Mouse (Mus musculus): ENCODE measurements around the gene Scd4. TPM values are rescaled to one million over a fixed set of nuclear protein-coding genes. Genes with fewer than 3 reads are reported as not detected.
A peak's percentile ranks its signal among the peaks of the same experiment; 100 is the strongest.

The Scd4 gene
- polyA plus RNA-seq, 1 experiment from 2014 or later, result 0.23 TPM

- WGBS, result 4% methylated on average over 41 of the region's 41 CpGs
- Histone ChIP-seq H3K9ac (replicated peaks) (peak overlapping the region; percentile 73), H3K4me1 (peaks cover 12% of the 10 kb centered on the region), H3K4me2 (replicated peaks) (peak overlapping the region; percentile 69), H3K36me3 (no peaks in the 10 kb centered on the region), H3K4me3 (peak overlapping the region; percentile 68), H3K27ac (replicated peaks) (peak overlapping the region; percentile 69), H3K27me3 (no peaks in the 10 kb centered on the region), H3K9me3 (no peaks in the 10 kb centered on the region)
- peak; percentile 98 for ATAC-seq (replicated peaks)
These were observed 55.9 kb downstream of the Scd4 start for GRCm38 (mm10) chr19:44388475-44389428.

GRCm38 (mm10) chr19:44389507-44389906, 56.6 kb downstream of the Scd4 start:
- Histone ChIP-seq H3K9ac (replicated peaks) (no peak overlapping the region), H3K36me3 (no peaks in the 10 kb centered on the region), H3K27me3 (no peaks in the 10 kb centered on the region), H3K4me3 (no peak overlapping the region), H3K4me1 (peaks cover 12% of the 10 kb centered on the region), H3K4me2 (replicated peaks) (no peak overlapping the region), H3K27ac (replicated peaks) (no peak overlapping the region), H3K9me3 (no peaks in the 10 kb centered on the region)
- WGBS, result 18% methylated on average over 1 of the region's 1 CpGs
- no peak for ATAC-seq (replicated peaks)

GRCm38 (mm10) chr19:44391856-44392255, 59.0 kb downstream of the Scd4 start:
- ATAC-seq (replicated peaks), result no peak
- no peaks in the 10 kb centered on the region for H3K9me3 ChIP-seq
- WGBS, result 91% methylated on average over 4 of the region's 4 CpGs

GRCm38 (mm10) chr19:44392339-44393009, 59.6 kb downstream of the Scd4 start:
- H3K4me1 ChIP-seq, result peaks cover 12% of the 10 kb centered on the region
- H3K27ac ChIP-seq (replicated peaks), result no peak overlapping the region
- no peak for ATAC-seq (replicated peaks)
- no peaks in the 10 kb centered on the region for H3K27me3 ChIP-seq
- no peak overlapping the region for H3K4me2 ChIP-seq (replicated peaks)
- H3K9me3 ChIP-seq, result no peaks in the 10 kb centered on the region
- 0 out of 2 replicates have a peak, but pooled peaks cover 2% of the 10 kb centered on the region for H3K36me3 ChIP-seq
- no peak overlapping the region for H3K9ac ChIP-seq (replicated peaks)
- WGBS, result 91% methylated on average over 5 of the region's 5 CpGs
- no peak overlapping the region for H3K4me3 ChIP-seq

More at GRCm38 (mm10) chr19:44391856-44392255, 59.0 kb downstream of the Scd4 start:
- no peak overlapping the region for H3K27ac ChIP-seq (replicated peaks)
- H3K9ac ChIP-seq (replicated peaks), result no peak overlapping the region
- no peak overlapping the region for H3K4me3 ChIP-seq
- H3K27me3 ChIP-seq, result no peaks in the 10 kb centered on the region
- H3K4me2 ChIP-seq (replicated peaks), result no peak overlapping the region
- peaks cover 12% of the 10 kb centered on the region for H3K4me1 ChIP-seq
- H3K36me3 ChIP-seq, result no peaks in the 10 kb centered on the region

- ATAC-seq (replicated peaks), result no peak
- Histone ChIP-seq H3K9me3 (no peaks in the 10 kb centered on the region), H3K4me1 (peaks cover 2% of the 10 kb centered on the region), H3K4me2 (replicated peaks) (no peak overlapping the region), H3K27me3 (no peaks in the 10 kb centered on the region), H3K36me3 (peaks cover 2% of the 10 kb centered on the region; the same call in 1 of the 2 replicates), H3K4me3 (no peak overlapping the region), H3K27ac (replicated peaks) (no peak overlapping the region), H3K9ac (replicated peaks) (no peak overlapping the region)
- WGBS, result 83% methylated on average over 5 of the region's 5 CpGs
These were observed 61.1 kb downstream of the Scd4 start for GRCm38 (mm10) chr19:44393962-44394422.

GRCm38 (mm10) chr19:44394972-44395371, 62.1 kb downstream of the Scd4 start:
- WGBS, result 84% methylated on average over 7 of the region's 7 CpGs
- Histone ChIP-seq H3K36me3 (peaks cover 3% of the 10 kb centered on the region; the same call in 1 of the 2 replicates), H3K4me3 (no peak overlapping the region), H3K4me1 (no peaks in the 10 kb centered on the region), H3K9ac (replicated peaks) (no peak overlapping the region), H3K27ac (replicated peaks) (no peak overlapping the region), H3K4me2 (replicated peaks) (no peak overlapping the region), H3K27me3 (no peaks in the 10 kb centered on the region), H3K9me3 (no peaks in the 10 kb centered on the region)
- ATAC-seq (replicated peaks), result no peak

Small RNAs within 50 kb of the gene (microRNA-seq; reads per million reads assigned to microRNA genes)
- gene Mir5114, result not detected

Other genes with a start within 250 kb of the Scd4 start
- gene Chuk, start 225.6 kb upstream of the Scd4 start, polyA plus RNA-seq (2015; fragmentation: Nextera tagmentation; extraction: Ambion mirVana), result 66.0 and 67.5 TPM in 2 replicates
- gene Cwf19l1, start 197.2 kb upstream of the Scd4 start, polyA plus RNA-seq (2015; fragmentation: Nextera tagmentation; extraction: Ambion mirVana), result 36.2 and 37.2 TPM in 2 replicates
- 145 and 149 TPM in 2 replicates for gene Bloc1s2, start 186.6 kb upstream of the Scd4 start, polyA plus RNA-seq (2015; fragmentation: Nextera tagmentation; extraction: Ambion mirVana)
- 0.06 and 0.13 TPM in 2 replicates for gene Pkd2l1, start 140.7 kb upstream of the Scd4 start, polyA plus RNA-seq (2015; fragmentation: Nextera tagmentation; extraction: Ambion mirVana)
- gene Scd3, start 129.8 kb upstream of the Scd4 start, polyA plus RNA-seq (2015; fragmentation: Nextera tagmentation; extraction: Ambion mirVana), result 1.5 and 1.9 TPM in 2 replicates
- gene Scd2, start 39.4 kb upstream of the Scd4 start, polyA plus RNA-seq (2015; fragmentation: Nextera tagmentation; extraction: Ambion mirVana), result 253 and 267 TPM in 2 replicates
- 3.5 and 4.0 TPM in 2 replicates for gene Scd1, start 74.8 kb downstream of the Scd4 start, polyA plus RNA-seq (2015; fragmentation: Nextera tagmentation; extraction: Ambion mirVana)
- 3.0 and 4.6 TPM in 2 replicates for gene Wnt8b, start 160.4 kb downstream of the Scd4 start, polyA plus RNA-seq (2015; fragmentation: Nextera tagmentation; extraction: Ambion mirVana)
- 0.08 and 0.09 TPM in 2 replicates for gene Sec31b, start 212.8 kb downstream of the Scd4 start, polyA plus RNA-seq (2015; fragmentation: Nextera tagmentation; extraction: Ambion mirVana)
- gene Gm20538, start 219.7 kb downstream of the Scd4 start, polyA plus RNA-seq (2015; fragmentation: Nextera tagmentation; extraction: Ambion mirVana), result not detected in 2 replicates
- gene Ndufb8, start 222.3 kb downstream of the Scd4 start, polyA plus RNA-seq (2015; fragmentation: Nextera tagmentation; extraction: Ambion mirVana), result 428 and 451 TPM in 2 replicates
- gene Hif1an, start 229.8 kb downstream of the Scd4 start, polyA plus RNA-seq (2015; fragmentation: Nextera tagmentation; extraction: Ambion mirVana), result 30.6 and 31.1 TPM in 2 replicates

Measured in forebrain, embryonic 15.5 days (tissue).